Mouse (Mus musculus) T-helper 1 cell (primary cell): ENCODE results near the gene Elmo2.

Source experiments
- in situ Hi-C: fragments of 300-600 bp; cut with MboI, MseI; formaldehyde crosslinking; loops from one replicate; pipeline ENCODE4 v1.15.1; 2025; ENCODE audit warnings: high pct_unique_total_duplicates

The Elmo2 gene

DNA sequence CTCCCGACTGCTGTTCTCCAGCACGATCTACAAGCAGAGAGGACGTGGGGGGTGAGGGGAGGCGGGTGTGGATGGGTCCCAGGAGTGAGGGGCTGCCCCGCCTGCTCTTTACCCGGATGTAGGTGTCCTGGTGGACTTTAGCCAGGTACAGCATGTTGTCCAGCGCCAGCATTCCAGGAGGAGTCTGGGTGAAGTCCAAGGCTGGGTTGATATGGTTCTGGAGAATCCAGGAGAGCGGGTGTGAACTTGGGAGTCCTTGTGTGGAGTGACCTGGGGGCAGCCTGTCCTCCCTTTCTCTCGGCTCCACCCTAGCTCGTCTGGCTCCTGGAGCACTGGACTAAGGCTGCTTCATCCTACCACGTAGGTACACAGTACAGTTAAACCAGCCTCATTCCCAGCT is 28.9 kb downstream of the Elmo2 start:
- in situ Hi-C loops, result no loop called here

DNA sequence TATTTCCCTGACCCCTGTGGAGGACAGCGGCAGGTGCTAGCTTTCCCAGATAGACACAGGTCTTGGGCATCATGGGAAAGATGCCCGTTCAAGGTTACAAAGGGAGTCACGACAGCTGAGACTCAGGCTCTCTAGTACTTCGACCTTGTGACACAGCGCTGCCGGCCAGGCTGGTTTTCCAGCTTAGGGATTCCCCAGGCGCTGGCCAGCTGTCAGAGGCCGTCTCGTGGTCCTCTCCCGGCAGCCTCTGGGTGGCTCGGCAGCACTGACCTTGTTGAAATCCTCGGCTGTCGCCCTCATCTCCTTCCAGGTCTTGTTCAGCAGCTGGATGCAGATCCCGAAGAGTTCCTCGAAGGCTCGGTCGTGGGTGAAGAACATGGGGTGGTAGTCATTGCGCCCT is 29.7 kb downstream of the Elmo2 start:
- in situ Hi-C loops, result no loop called here

DNA sequence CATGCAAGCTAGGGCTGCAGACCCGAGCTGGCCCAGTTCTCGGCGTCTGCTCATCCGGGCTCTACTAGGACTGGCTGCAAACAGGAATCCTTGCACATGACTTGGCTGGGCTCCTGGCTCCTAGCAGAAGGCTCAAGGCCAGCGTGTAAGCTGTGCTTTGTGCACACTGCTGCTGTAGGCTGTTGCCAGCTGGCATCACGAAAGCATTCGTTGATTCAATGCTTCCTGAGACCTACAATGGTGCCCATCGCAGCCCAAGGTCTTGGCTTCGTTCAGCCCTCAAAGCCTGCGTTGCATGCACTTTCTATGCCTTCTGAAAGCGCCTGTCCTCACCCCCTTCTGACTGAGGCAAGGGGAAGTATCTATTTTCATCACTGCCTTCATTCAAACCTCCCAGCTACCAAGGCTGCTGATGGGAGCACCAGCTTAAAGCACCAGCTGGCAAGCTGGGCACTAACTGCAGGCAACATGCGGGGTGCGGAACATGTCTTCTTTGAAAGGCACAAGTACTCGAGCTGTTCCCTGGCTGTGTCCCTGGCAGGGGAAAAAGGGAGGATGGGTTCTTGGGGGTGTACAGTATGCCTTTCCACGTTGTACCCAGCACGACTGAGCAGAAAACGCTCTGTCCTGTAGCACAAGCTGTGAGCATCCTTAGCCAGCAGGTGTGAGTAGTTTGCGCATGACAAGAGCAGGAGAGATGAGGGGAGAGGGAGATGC is 37.8 kb downstream of the Elmo2 start:
- in situ Hi-C loops, result loop anchor here (10.0 kb wide), 1 partner anchor 1876 kb away; no protein-coding TSS in a partner anchor

DNA sequence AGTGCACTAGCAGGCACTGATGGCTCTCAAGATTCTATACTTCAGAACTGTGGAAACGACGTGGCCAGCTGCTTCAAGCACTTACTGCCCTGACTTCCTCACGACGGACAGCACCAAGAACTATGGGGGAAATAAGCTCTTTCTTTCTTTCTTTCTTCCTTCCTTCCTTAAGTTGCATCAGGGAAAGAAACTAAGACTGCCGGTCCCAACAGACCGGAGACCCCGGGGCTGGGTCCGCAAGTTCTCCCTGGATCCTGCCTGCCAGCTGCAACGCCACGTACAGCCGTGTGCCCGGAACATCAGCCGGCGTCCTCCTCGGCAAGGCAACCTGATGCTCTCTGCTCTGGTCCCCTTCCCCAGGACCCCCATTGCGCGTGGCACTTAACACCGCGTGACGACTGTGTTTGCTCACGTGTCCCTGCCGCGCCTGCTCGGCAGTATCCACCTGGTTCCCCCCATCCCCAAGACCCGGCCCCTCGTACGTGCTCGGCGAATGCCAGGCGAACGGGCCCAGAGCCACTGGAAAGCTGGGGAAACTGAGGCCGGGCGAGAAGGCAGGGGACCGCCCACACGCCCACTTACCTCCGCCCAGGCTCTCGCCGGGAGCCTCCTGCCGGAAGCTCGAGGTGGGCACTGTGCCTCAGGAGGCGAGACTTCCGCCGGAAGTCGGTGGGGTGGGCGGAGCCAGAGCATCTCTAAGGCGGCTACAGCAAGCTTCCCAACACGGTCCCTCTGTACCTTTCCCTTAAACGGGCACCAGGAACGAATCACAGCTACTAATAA is 38.9 kb downstream of the Elmo2 start, which contains the start of gene Slc35c2:
Gene Slc35c2 (minus strand): TSS at position 668 of the 783 bp plus-strand sequence.
- in situ Hi-C loops, result loop anchor here (10.0 kb wide), 1 partner anchor 1877 kb away; no protein-coding TSS in a partner anchor

DNA sequence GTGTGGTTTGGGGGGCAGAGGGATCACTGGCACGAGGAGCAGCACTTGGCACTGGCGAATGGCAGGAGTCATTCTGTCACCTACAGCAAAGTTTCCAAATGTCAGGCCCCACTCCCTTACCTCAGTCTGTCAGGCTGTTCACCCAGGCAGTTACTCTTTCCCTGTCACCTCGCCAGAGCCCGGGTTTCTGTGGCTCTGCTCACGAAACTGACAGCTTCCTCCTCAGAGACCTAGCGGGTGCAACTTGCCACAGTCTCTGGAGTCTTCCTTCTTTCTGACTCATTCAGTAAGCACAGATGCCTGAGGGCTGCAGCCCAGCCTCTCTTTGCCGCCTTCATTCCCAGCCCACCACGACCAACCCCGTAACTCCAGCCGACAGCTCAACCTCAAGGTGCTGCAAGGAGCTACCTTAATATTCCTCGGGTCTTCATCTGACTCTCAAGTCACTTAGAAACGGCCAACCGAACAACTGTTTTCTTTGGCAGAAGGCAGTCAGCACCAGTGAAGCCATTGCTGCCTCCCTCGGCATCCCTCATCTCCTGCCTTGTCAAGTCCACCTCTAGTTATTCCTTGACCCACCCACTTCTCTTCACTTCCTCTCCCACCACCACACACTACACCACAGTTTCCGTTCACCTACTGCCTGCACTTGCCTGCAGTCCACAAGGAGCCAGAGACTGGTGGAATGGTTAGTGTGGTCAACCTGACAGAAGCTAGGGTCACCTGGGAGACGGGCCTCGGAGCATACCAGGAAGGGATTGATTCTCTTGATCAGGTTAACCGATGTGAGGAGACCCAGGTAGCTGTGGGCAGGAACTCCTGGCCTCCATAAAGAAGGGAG is 39.7 kb downstream of the Elmo2 start:
- in situ Hi-C loops, result loop anchor here (10.0 kb wide), 1 partner anchor 1878 kb away; no protein-coding TSS in a partner anchor

DNA sequence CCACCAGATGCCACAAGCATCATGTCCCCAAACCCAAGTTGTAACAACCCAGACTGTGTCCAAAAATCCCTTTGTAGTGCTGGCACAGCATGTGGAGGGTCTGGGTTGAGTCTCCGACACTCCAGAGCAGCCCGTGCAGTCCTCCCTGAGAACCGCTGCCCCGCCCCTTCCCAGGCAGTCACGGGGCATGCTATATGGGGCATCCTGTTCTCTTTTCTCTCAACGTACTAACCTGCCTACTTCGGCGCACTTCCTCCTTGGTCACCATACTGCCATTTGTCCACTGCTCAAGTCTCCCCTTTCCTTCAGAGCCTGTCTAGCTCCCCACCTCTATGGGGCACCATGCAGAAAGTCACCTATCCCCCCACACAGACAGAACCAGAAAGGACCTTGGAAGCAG is 40.7 kb downstream of the Elmo2 start:
- in situ Hi-C loops, result loop anchor here (10.0 kb wide), 1 partner anchor 1879 kb away; no protein-coding TSS in a partner anchor

DNA sequence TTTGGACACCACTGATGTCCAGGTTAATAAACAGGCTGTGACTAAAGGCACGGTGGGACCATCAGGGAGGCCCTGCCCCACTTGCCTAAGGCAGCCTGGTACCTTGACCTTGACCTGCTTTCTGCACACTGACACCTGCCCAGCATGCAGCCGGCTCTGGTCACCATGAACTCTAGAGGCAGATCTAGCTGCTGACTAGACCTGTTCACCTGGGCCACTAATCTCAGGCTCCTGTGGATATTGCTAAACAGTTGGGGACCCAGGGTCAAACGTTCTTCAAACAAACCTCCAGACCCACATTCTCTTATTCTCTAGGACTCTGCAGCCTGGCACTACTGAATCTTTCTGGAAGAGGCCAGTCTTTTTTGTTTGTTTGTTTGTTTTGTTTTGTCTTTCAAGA is 41.2 kb downstream of the Elmo2 start:
- in situ Hi-C loops, result loop anchor here (10.0 kb wide), 1 partner anchor 1880 kb away; no protein-coding TSS in a partner anchor

DNA sequence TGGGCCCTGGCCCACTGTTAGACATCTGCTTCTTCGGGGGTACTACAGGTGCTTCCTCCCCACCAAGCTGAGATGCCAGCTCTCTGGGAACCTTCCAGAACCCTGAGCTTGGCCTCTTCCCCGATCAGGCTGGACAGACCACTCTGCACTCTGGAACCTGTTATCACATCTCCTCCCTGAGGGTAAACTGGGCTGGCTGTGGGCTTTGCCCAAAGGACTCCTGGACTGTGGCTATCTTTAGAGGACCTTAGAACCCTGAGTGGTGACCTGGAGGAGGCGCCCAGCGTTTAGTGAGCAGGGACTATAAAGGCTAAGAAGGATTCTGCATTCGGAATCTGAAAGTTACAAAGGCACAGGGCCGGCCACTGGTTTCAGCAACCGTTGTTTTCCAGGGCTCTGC is 41.9 kb downstream of the Elmo2 start:
- in situ Hi-C loops, result loop anchor here (10.0 kb wide), 1 partner anchor 1880 kb away; no protein-coding TSS in a partner anchor

DNA sequence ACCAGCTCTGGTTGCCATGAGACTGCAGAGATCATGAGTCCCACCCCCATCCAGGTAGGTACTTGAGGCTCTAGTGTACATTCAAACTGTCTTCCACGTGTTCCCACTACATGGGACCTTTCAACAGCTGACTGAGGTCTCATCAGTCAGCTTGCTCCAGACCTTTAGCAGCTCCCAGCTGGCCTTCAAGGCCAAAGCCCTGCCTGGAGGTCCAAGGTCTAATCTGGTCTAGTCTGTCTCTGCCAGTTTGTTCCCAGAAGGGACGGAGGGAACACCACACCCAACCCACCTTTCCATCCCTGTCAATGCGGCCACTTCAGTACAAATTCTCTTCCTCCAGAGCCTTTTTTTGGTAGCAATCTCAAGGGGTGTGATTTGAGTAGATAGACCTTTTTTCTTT is 42.6 kb downstream of the Elmo2 start:
- in situ Hi-C loops, result loop anchor here (10.0 kb wide), 1 partner anchor 1881 kb away; no protein-coding TSS in a partner anchor

DNA sequence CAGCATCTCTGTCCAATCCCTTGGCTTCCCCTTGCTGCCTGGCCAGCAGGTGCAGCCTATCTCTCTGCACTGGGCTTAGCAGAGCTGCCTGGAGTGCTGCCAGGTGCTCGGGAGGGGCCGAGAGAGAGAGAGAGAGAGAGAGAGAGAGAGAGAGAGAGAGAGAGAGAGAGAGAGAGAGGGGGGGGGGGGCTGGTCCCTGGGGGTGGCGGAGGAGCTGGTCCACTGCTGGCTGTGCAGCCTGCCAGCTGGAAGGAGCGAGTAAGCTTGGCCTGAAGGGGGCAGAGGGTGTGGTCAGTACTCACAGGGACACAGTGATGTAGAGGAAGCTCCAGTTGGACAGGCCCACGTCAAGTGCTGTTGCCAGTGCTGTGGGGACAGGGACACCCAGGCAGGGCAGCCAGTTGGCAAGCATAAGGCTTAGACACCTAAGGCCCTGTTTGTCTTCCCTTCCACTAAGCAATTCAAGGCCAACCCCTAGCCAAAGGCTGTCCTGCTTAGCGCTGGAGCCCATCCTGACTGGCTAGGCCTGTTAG is 44.4 kb downstream of the Elmo2 start:
- in situ Hi-C loops, result loop anchor here (10.0 kb wide), 1 partner anchor 1883 kb away; no protein-coding TSS in a partner anchor

DNA sequence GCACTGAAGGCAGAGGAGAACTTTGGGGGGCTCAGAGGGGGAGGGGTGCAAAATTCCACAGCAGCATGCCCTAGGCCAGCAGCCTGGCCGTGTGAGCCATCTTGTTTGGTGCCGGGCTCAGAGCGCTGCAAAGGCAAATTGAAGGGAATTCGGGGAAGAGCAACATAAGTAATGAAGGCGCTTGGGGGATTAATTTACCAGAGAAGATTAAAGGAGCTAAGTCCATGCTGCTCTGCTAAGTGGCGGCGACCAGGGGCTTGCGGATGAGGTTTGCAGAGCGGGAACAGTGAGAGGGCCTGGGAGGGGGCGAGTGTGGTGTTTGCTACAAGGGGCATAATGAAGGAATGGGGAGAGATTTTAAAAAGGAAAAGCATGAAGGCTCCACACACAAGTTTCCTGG is 46.9 kb downstream of the Elmo2 start:
- in situ Hi-C loops, result no loop called here

DNA sequence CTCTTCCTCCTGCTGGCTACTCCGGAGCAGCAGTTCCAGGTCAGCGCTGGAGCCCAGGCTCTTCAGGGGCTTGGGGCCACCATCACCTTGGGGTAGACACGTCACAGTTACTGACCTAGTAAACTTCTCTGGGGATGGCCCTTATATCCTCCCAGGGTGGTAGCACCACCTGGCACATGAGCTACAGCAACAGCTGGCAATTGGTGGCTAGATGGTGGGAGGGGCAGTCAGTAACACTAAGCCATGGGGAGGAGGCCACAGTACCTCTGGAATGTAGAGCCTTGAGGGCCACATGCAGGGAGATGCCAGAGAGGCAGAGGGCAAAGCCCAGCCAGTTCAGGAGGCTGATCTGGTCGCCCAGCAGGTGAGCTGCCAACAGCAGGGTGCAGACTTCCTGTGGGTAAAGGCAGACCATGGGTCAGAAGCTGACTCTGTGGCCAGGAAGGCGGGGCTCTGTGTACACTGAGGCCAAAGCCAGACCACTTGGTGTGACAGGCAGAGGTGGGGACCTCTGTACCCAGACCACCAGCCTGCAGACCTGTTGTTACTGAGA is 49.0 kb downstream of the Elmo2 start:
- in situ Hi-C loops, result no loop called here

DNA sequence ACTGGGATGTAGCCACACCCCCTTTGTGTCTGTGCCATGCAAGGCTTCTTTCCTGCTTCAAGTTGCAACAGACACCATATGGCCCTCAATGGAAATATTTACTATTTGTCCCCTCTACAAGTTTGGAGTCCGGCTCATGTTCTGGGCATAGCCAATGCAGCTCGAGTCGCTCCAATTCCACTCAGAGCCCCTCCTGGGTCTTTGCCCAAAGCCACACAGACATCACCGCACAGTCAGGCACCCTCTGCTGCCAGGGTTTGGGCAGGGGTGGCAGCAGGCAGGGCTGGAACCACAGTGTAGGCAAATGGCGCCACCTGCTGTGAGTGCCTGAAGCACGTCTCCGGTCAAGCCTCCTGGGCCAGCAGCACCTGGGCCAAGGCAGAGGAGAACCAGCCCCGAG is 50.5 kb downstream of the Elmo2 start:
- in situ Hi-C loops, result no loop called here

DNA sequence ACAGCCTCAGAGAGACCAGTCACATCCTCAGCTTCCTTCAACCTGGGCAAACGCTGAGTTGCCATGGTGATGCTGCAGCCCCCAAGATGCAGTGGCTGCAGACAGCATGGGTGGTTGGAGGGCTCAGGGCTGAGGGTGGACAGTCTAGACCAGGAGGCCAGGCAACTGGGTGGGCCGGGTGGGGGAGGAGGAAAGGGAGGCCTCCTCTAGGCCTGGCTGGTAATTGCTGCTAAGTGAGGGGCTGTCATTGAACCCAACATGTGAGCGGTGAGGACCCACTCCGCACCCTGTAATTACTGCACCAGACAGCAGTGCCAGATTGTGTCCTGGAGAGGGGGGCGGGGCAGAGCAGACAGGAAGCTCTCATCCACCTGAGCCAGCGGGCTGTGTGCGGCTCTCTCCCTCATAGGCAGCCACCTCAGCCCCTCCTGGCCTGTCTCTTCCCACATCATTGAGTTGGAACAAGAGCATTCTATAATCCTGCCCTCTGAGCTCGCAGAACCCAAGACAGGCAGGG is 51.1 kb downstream of the Elmo2 start:
- in situ Hi-C loops, result no loop called here

DNA sequence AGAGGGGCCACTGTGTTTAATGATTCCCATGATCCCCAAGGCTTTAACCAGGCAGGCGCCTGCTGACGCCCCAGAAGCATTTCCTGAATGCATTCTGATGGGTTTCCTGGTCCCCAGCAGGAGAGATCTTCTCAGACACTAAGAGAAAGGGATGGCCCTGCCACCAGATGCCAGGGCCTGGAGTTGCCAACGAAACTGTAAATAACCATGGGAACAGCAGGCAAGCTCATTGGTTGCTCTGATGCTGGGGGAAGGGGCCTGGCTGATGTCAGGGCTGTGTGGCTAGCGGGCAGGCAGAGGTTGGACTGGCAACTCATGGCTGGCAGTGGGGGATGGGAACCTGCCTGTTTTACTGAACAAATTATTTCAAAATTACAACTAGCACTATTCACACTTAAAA is 52.7 kb downstream of the Elmo2 start:
- in situ Hi-C loops, result loop anchor here (5.0 kb wide), 2 partner anchors 41 to 196 kb away; partner anchors contain the start of gene Cdh22

DNA sequence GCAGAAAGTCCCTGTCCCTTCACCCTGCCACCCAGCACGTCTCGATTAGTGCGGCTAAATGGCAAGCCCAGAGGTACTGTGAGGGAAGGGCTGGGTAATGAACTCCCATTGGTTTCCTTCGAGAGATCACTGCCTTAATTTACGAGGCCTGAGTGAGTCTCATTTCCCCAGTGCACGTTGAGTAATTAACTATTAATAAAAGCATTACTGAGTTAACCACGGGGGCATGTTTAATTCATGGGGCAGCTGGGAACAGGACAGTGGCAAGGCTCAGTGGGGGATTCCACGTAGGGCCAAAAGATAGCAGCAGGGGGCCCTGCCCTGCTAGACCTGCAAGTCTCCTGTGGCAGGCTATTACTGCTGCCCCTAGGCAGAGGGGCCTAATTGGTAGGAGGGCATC is 55.0 kb downstream of the Elmo2 start:
- in situ Hi-C loops, result loop anchor here (5.0 kb wide), 2 partner anchors 39 to 194 kb away; partner anchors contain the start of gene Cdh22

DNA sequence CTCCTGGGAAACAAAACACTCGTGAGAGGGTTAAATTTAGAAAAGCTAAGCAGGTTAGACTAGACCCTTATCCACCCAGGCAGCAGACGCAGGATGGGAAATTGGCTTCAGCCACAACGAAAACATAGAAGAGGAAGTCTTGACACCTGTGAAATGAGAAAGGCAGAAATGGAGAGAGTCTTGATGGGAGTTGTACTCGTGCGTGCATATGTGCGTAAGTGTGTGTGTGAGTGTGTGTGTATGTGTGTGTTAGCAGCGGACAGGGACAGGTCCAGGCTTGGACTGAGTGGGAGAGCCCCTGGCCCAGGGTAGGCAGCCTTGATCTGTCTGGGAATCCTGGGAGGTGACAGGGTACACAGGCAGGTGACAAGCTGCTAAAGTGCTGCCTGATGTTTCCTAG is 55.4 kb downstream of the Elmo2 start:
- in situ Hi-C loops, result loop anchor here (5.0 kb wide), 2 partner anchors 39 to 194 kb away; partner anchors contain the start of gene Cdh22

DNA sequence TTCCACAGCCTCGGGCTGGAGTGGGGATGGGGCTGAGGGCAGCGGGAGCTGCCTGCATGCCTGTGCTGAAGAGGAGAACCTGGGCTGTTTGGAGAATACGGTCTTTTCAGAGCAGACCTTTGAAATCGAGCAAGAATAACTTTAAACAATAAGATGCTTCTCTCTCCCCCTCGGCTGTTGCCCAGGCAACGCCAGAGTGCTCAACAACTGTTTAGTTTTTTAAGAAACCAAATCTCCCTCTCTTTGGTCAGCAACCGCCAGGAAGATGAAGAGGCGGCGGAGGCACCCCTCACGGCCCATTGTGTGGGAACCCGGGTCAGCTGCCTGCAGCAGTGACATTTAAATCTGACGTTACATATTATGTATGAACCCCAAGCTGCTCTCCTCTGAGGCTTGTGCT is 59.5 kb downstream of the Elmo2 start:
- in situ Hi-C loops, result no loop called here

DNA sequence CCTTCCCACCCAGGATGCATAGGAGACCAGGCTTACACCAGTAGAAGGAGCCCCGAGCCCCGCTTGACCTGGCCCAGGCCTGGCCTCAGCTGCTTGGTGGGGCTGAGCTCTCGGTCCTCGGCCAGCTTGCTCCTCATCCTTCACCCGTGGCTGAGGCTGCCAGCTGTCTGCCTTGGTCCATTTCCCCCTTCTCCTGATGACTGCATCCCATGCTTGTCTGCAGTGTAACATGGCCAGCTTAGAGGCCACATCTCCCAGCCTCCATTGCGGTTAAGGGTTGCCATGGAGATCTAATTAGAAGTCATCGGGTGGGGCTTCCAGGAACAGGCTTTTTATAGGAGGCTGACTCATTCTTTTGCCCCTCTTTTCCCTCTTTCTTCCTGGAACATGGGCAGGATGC is 62.4 kb downstream of the Elmo2 start:
- in situ Hi-C loops, result no loop called here

DNA sequence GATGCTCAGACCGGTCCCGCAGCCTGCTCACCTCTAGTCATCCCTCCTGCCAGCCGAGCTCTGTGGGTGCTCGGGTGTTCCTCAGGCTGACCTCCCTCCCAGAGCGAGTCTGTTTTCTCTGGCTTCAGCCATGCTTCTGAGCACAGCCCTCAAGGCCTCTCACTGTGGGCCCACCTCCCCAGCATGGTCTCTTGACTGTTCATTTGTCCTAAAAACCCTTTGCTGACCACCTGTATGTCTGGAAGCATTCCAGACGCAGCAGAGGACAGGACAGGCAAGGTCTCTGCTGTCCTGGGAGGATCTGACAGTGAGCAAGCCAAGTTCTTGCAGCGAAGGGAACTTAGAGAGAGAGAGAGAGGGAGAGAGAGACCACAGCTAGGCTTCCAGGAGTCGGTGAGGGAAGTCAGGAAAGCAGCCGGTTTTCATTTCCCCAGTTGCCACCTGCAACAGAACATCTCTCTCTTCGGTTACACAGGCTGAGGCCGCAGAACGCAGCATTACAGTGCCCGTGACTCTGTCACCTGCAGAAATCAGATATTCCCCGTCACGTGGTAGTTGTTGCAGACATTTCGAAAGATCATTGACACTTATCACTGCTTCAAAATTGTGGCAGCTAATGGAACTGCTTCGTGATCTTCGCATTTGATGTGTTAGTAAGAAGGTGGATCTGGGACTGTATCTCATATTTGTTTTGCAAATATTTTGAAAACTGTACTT is 63.8 kb downstream of the Elmo2 start:
- in situ Hi-C loops, result no loop called here
